Mouse (Mus musculus) right cerebral cortex, postnatal 10 days (tissue): ENCODE results near the gene Nuf2.
"Not testable (repeated sequence)": the region's sequence is repeated elsewhere in the genome, so short reads cannot be mapped to it uniquely, and the experiment has no call there.

ENCODE experiments used
- DNase-seq, 2 experiments: peaks; one replicate each; pipeline ENCODE4 v3.0.0; 2021; ENCODE audit warnings: low spot score in 2 of 2

Gene Nuf2

DNA sequence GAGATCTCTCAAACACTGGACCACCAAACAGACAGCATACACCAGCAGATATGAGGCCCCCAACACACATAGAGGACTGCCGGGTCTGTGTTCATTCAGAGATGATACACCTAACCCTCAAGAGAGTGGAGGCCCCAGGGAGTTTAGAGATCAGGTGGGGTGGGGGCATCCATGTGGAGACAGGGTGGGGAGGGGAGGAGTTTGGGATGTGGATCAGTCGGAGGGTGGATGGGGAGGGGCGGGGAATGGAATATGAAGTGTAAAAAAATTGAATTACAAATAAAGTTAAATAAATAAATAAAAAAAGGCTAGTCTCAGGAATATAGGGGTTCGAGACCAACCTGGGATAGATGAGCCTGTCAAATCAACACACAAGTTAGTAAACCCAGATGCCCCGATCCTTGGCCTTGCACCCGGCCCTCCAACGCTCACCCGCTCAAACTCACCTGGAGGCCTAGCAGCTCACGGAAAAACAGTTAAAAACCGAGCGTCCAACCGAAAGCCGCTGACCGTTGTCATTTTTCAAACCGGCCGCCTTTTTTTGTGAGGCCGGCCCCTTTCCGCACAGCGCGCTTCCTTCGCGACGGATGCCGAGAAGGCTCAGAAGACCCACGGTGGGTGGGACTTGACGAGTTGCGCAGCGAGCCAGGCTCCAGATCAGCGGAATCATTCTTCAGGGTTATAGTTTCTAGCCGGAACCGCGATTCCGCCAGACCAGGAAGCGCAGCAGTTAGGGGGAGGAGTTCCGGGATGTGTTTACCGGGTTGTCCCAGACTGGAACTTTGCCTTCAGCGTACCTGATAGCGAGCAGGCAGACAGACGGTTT, at the start of gene Nuf2:
Gene Nuf2, minus strand, starts transcription at position 589 of the 826 bp plus-strand sequence.
- DNase-seq, result peak; percentile 99

DNA sequence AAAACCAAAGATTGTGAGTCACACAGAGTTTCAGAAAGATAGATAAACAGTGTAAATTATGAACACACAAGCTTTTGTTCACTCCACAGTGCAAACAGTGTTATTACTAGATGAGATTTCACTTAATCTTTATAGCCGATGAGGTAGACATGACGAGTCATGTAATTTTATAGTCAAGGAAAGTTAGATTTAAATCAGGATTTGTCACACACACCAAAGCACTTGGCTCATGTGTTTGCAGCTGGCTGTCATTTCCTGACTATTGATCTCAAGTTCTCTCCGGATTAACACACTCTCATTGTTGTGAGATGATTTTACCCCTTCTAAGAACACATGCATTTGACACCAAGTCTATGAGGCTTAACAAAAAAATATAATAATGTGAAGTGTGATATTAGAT, 48.3 kb upstream of the Nuf2 start:
- DNase-seq, result no peak

DNA sequence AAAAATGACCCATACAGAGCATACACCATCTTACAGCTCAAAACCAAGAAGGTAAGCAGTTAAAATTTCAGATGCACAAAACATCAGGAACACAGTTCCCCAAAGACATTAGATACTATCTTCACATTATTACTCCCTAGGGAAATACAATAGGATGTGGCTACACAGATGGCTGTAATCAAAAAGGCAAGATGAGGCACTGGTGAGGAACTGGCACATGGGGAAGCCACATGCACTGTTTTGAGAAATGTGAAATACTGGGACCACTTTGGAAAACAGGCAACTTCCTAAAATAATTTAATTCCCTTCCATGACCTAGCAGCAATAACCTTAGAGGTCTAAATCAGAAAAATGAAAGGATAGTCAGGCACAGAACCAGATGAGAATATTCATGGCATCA, 42.9 kb upstream of the Nuf2 start:
- no peak for DNase-seq

DNA sequence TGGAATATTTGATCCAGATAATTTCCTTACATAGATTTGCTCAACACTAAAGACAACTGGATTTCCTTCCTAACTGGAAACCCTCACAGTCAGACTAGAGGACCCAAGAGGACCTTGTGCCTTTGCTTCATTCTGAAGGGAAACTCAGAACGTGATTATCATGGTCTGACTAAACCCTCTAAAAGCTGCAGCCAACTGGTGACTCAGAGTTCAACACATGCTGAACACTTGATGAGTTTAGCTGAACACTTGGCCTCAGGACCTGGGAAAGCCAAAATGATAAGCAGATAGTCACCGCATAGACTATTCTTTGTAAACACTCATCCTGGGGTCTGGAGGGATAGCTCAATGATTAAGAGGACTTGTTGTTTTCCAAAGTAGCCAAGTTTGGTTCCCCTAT, 24.4 kb upstream of the Nuf2 start:
- DNase-seq, result no peak

DNA sequence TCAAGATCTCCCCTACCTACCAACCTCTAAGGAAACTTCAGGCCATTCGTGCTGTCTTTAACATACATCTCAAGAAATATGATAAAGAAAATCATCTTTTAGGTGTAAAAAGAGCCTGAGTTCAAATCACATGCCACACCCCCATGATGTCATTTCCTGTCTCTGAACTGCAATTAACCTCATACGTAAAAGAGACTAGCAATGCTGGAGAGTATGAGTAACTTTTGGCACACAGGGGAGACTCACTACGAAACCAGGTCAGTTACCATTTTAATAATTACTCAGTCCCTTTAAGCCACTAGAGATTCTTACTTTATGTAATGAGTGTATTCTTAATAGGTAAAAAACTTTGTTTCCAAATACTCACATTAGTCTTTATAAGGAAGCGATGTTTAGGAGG, 23.8 kb upstream of the Nuf2 start:
- DNase-seq, result no peak

DNA sequence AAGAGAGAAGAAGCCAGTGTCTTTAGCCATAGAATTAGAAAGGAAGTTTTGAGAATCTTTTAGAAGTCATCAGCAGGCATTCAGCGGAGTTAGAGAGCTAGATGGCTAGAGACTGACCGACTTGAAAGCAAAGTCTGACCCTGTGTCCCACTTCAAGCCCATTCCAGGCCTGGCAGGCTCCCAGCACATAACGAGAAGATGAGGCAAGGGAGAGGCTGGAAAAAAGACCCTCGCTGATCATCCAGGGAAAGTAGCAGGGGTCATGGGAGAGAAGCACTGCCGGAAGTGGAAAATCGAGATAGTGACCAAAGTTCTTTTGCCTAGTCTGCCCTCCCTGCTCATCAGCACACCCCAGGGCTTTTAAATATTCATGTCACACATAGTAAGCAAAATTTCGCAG, 22.2 kb upstream of the Nuf2 start:
- DNase-seq, result no peak

DNA sequence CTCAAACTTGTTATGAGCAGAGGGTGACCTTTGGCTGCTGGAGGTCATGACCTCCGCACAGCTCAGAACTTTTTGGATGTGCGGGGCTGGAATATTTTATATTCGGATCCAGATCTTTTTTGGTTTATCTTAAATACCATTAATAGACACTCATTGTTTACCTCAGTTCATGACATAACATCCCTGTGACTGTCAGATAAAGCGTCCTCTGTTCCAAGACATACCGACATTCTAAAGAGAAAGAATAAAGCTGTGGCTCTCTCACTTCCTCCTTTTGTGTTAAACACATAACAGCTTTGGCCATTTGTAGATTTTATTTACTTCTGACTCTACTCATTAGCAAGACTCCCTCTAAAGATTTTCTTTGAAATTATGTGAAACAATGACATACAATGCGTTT, 9.2 kb upstream of the Nuf2 start:
- DNase-seq, result no peak

DNA sequence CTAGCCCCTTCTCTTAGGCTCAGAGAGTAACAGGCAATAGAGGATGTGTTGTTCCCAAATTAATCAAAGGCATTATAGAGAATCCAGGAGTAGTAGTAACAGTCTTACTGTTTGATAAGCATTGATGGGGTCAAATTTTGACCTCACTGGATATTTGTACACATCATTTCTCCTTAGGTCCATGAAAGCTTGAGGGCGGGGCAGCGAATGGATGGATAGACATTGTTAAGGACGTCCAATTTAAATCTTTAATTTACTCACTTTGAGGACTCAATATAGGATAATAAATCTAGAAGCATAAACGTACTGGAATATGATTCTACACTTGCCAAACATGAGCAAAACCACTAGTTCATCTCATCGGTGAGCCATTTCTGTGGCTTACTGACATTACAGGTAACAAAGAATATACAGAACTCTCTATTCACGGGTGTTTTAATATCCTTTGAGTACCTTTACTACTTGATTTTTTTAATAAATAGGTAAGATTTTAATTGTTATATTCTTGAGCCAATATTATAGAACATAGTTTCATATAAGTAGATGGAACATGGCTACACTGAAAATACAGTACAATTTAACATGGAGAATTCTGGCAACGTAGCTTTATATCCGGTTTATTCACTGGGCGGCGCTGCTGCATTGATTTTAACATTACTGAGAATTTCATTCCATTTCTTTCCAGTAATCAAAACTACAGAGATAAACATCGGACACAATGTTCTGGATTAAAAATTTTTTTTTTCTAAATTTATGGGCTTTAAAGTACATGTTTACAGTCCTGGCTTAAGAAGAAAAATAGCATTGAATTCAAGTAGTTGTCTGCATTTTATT, 655 bp upstream of the Nuf2 start:
- DNase-seq, result peak; percentile 85 to 88

DNA sequence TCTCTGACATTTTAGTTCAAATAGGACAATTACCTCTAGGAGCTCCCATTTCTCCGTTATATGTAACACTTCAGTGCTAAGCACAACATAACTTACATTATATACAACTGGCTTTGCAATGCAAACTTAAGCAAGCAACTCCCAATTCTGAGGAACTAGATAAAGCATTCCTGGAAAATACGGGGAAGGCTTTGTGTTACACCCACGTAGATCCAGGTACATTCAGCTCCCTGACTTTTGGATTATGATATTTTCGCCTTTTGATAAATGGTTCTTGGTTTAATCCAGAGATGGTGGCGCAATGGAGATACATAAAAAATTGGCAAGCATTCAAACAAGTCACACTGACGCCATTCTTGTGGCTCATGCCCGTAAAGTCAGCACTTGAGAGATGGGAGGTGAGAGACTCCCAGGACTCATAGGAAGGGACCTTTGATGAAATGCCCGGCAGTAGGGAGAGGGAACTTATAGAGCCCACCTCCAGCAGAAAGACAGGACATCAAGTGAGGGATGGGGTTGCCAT, 1.2 kb downstream of the Nuf2 start:
- no peak for DNase-seq

DNA sequence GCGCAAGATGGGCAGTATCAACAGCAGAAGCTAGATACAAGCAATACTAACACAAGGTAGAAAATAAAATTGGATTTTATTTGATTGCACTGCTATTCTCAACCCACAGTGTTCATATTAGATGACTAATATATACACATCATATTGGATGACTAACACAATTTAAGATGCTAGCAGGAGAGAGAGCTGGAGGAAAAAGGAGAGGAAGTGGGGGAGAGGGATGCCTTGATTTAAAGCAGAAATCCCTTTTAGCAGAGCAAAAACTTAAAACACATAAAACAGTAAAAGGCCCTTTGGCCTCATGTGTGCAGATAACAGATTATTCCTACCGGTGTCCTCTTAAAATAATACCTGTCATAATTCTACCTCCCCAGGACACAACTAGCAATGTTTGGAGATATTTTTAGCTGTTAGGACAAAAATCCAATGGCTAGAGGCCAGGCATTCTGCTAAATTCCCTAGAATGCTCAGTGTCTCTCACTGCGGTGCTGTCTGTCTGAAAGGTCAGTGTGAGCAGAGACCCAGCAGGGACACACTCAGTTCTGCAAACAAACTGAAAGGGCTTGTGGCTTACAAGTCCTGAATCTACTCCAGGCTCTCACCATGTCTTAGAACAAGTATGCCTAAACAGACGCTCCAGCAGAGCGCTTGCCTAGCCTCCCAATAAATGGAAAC, 5.1 kb downstream of the Nuf2 start:
- DNase-seq, result no peak

DNA sequence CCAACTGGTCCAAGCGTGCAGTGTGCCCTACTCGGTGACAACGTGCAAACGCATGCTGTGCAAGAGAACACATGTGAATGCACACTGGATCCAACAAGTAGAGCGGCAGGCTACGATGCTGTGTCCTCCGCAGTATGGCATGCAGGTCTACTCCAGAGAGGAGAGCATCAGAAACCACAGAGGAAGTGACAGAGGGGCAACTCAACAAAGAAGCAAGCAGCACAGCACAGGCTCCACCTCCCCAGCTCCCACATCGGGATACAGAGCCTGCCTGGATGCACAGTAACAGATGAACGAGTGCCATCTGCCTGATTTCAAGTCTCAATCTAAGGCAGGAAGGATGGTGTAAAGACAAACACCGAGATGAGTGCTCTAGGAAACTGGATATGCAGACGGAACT, 11.9 kb downstream of the Nuf2 start:
- DNase-seq, result peak; percentile 39 to 54

DNA sequence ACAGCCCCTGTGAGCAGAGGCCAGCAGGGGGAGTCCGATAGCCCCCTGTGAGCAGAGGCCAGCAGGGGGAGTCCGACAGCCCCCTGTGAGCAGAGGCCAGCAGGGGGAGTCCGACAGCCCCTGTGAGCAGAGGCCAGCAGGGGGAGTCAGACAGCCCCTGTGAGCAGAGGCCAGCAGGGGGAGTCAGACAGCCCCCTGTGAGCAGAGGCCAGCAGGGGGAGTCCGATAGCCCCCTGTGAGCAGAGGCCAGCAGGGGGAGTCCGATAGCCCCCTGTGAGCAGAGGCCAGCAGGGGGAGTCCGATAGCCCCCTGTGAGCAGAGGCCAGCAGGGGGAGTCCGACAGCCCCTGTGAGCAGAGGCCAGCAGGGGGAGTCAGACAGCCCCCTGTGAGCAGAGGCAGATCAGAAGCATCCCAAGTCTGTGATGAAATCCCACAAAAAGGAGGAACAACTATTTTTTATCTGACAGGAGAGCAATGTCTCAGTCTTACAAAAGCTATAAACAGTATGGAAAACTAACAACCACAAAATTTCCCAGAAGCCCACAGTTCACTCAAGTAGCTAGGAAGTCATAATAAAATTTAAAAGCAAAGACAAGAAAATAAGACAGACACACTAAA, 13.3 kb downstream of the Nuf2 start:
- DNase-seq, result not testable (repeated sequence)

DNA sequence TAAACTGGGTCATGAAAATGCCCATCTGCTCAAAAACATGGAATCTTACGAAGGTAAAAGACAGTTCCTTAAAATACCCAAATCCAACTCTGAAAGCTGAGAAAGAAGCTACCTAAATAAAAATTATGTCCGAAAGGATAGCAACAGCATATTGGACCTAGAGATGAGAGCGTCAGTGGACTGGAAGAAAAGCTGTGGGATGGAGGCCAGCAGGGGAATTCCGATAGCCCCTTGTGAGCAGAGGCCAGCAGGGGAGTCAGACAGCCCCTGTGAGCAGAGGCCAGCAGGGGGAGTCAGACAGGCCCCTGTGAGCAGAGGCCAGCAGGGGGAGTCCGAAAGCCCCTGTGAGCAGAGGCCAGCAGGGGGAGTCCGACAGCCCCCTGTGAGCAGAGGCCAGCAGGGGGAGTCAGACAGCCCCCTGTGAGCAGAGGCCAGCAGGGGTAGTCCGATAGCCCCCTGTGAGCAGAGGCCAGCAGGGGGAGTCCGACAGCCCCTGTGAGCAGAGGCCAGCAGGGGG, 13.8 kb downstream of the Nuf2 start:
- no peak for DNase-seq

DNA sequence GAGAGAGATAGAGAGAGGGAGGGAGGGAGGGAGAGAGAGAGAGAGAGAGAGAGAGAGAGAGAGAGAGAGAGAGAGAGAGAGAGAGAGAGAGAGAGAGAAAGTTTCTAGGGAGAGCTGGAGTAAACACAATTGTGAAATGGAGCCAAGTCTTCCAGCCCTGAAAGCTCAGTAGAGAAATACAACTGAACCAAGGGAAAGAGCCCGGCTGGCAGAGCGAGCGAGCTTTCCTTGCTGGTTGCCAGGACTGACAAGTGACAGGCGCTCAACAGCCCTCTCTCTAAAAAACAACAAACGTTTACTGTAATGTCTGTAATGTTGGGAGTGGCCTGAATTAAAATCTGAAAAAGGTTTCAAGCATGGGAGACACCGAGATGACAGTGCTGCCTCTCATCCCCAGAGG, 24.9 kb downstream of the Nuf2 start:
- peak; percentile 42 to 43 for DNase-seq

DNA sequence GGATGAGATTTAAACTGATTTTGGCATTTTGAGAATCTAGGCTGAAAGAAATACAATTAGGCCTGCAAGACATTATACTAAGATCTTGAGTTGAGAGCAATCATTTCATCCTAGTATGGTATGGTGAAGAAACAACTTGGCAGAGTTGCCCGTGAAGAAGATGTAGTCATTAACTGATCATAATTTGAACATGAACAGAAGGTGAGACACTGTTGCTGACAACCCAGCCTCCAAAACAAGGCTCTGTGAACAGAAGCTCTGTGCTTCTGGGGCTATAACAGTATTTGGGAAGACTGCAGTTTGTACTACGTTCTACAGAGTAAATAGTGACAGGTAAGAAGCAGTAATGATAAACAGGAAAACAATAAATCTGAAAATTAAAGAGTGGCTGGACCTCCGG, 28.4 kb downstream of the Nuf2 start:
- DNase-seq, result no peak

DNA sequence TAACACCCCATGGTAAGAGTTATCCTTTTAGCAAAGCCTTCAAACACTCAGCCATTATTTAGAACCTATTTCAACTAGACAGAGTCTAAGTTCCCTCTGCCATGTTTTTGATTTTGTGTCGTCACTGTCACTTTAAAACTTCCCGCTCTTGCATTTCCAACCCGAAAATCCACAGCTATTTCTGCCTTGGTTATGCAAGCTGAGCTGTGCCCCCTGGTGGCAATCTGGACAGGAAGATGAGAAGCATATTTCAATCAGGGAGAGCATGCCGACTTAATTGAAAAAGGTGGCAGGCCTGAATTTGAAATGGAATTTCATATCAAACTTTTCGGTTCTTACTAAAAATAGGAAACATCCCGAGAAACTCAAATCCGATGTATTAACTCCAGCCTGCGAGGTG, 35.6 kb downstream of the Nuf2 start:
- peak; percentile 84 to 88 for DNase-seq

DNA sequence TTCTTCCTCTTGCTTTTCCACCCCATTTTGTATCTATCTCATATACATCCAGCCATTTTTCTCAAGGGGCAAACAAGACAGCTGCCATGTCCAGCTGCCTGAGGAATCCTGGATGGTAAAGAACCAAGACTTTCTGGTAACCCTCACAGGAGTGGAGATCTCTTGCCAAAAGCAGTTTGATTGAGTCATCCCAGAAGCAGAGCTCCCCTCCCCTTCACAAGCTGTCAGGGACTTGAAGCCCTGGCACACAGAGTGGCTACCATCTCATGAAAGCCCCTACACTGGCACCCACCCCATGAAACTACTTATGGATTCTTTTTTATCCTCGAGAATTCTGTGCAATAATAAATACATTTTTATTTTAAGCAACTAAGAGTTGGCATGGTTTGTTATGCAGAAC, 39.7 kb downstream of the Nuf2 start:
- DNase-seq, result peak in 1 of 2 experiments; percentile 27

DNA sequence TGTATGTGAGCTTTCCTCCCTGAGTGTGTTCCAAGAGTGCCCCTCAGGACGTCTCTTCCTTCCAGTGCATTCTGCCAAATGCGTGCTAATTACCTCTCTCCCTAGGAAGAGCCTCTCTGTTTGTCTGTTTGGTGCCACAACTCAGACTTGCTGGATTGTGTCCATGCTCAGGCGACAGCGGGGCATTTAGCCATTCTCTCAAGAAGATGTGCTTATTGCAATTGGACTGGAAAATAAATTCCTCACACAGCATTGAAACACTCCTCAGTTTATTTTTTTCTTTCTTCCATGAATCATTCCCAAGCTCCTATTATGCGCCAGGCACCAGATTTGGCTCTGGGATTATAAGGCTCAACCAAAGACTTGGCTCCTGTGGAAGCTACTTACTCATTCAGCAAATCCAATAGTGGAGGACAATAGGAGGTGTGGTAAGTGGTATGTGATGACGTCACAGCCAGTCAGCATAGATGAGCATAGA, 45.8 kb downstream of the Nuf2 start:
- peak; percentile 79 to 88 for DNase-seq

DNA sequence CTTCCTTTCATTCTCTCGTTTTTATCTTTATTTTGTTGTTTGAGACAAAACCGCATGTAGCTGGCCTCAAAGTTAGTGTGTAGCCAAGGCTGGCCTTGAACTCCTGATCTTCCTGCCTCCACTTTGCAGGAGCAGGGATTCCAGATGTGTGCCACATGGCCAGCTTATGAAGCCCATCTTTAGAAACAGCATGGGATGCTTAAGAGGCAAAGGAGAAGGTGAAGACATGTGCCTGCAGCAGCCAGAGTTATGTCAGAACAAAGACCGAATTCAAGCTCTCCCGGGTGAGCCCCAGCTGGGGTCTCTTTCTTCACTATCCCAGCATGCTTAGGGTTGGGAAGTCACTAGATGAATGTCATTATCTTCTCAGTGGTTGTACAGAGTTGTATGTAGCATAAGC, 46.7 kb downstream of the Nuf2 start:
- peak; percentile 57 to 59 for DNase-seq

DNA sequence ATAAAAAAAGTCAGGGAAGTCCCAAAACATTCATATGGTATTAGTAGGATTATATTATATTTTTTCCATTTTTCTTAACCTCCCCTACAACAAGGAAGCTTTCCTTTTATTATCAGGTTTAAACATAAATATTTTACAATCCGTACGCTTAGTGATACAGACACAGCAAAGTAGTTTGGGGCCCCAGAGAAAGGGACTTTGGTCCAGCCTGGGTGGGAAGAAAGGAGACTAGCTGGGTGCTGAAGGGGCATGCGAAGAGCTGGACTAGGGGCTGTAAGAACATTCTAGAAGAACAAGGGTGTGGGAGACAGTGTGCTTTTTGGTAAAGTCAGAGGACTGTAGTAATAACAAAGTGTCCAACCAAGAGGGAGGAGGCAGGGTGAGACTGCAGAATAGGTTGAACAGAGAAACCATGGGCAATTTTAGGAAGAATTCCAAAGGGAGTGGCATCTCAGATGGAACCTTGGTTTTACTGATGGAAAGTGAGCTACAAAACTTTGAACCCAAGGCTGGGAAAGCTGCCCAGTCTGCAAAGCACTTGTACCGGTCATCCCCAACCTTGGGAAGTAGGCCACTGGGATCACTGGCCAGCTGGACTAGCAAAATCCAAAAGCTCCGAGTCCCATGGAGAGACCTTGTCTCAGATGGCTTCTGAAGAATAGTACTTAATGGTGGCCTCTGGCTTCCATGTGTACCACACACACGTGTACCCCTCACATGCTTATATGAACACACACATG, 48.5 kb downstream of the Nuf2 start:
- DNase-seq, result peak; percentile 48 to 58

DNA sequence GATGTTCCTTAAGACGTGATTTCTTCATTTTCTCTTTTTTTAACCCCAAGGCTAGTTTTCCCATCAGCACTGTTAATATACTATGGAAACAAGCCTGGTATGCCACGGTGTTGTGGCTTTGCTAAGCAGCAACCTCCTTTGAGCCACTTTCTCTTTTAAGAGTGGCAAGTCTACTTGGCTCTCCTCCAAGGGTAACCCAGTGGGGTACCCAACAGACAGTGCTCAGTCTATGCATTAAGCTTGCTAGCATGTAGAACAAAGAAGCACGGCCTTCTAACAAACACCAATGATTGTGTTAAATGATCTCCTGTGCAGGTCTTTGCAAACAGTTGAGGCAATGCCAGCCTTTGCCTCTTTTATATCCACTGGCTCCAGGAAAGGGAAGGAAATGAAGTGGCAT, 60.1 kb downstream of the Nuf2 start:
- no peak for DNase-seq
